Mouse (Mus musculus) erythroblast, embryonic 14.5 days (primary cell): ENCODE measurements around the gene Dop1b.

Source experiments
- GATA1 ChIP-seq: IDR thresholded peaks from 2 replicates; pipeline ENCODE4 v1.6.1; 2012; ENCODE audit warnings: low read length, inconsistent platforms, mixed read lengths
- TAL1 ChIP-seq: IDR thresholded peaks from 3 replicates; pipeline ENCODE4 v1.6.1; 2012; ENCODE audit warnings: low read length, inconsistent platforms, mixed read lengths

GRCm38 (mm10) chr16:93686421-93686820 lies 25.3 kb upstream of the Dop1b start:
- TF ChIP-seq GATA1, result no peak
- TF ChIP-seq TAL1, result no peak
